Mouse (Mus musculus): ENCODE results near the gene Nudt4. TPM values are rescaled to one million over a fixed set of nuclear protein-coding genes. Genes with fewer than 3 reads are reported as not detected.

The Nudt4 gene
- polyA plus RNA-seq (2021; fragmentation: Nextera tagmentation), result 13.4 and 16.0 TPM in 2 replicates
- long read RNA-seq, experiment 1, transcript Nudt4-201 (5 exons, 3,210 nt), result major isoform, 7 of 27 reads
- long read RNA-seq, experiment 1, partial matches to known transcripts, result 1 of 27 reads
- long read RNA-seq, experiment 1, other reads (novel, unspliced or antisense), result 19 of 27 reads
- long read RNA-seq, experiment 2, transcript Nudt4-201 (5 exons, 3,210 nt), result major isoform, 55 of 93 reads
- long read RNA-seq, experiment 2, partial matches to known transcripts, result 2 of 93 reads
- long read RNA-seq, experiment 2, other reads (novel, unspliced or antisense), result 36 of 93 reads

GRCm38 (mm10) chr10:95563851-95564845, at the start of gene Nudt4:
TSS of gene Nudt4 (minus strand) at chr10:95564146.

GRCm38 (mm10) chr10:95514656-95515292, 49.2 kb downstream of the Nudt4 start, which contains the start of gene Ube2n:
TSS of gene Ube2n (plus strand) at chr10:95515145.

DNA sequence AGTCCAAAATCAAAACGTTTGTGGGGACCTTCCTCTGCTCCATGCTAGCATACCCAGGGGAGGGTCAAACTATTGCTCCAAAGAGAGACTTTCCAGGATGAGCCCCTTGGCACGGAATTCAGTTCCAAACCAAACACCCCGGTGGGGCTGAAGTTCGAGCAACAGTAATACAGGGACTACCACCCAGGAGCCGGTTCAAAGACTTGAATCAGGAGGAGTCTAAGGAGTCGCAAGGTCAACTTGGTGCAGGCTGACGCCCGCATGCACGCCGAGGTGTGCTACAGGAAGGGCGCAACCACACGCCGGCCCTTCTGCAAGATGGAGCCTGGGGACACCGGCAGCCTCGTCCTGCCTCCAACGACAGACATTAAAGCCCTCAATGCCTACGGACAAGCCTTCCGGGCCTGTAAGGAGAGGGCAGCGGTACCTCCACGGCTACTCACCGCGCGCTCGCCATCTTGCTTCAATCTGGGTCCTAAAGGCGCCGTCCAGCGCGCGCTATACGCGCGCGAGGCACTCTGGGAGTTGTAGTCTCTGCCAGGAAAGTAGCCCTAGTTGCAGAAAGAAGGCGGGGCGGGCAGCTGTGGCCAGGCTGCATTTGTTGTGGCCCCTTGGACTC, 62.4 kb downstream of the Nudt4 start, which contains the start of gene Mrpl42:
Gene Mrpl42 (minus strand): TSS at position 478 of the 619 bp plus-strand sequence.

Small RNAs within 50 kb of the gene (microRNA-seq; reads per million reads assigned to microRNA genes)
- gene Mir3058, result 3.2 reads per million, percentile 10 among the genes with 10 or more reads in this experiment

Other genes with a start within 250 kb of the Nudt4 start
- 9.1 and 9.8 TPM in 2 replicates for gene Cradd, start 240.0 kb downstream of the Nudt4 start, polyA plus RNA-seq (2021; fragmentation: Nextera tagmentation)
- 35.4 and 36.4 TPM in 2 replicates for gene Socs2, start 147.0 kb downstream of the Nudt4 start, polyA plus RNA-seq (2021; fragmentation: Nextera tagmentation)
- 337 and 411 TPM in 2 replicates for gene Mrpl42, start 62.2 kb downstream of the Nudt4 start, polyA plus RNA-seq (2021; fragmentation: Nextera tagmentation)
- 123 and 131 TPM in 2 replicates for gene Ube2n, start 49.0 kb downstream of the Nudt4 start, polyA plus RNA-seq (2021; fragmentation: Nextera tagmentation)
- not detected in 2 replicates for gene Anapc15-ps, start 109.3 kb upstream of the Nudt4 start, polyA plus RNA-seq (2021; fragmentation: Nextera tagmentation)